Mouse (Mus musculus): ENCODE data around the gene Rab21. TPM values are rescaled to one million over a fixed set of nuclear protein-coding genes. Genes with fewer than 3 reads are reported as not detected.

Gene Rab21
- 10 to 100 TPM; 58.7 to 68.9 TPM for total RNA-seq (2021)
- long read RNA-seq, experiment 1, full-length matches to known transcripts, result 145 of 149 reads
- long read RNA-seq, experiment 1, partial matches to known transcripts, result 0 of 149 reads
- long read RNA-seq, experiment 1, other reads (novel, unspliced or antisense), result 4 of 149 reads
- long read RNA-seq, experiment 2, full-length matches to known transcripts, result 38 of 39 reads
- long read RNA-seq, experiment 2, partial matches to known transcripts, result 0 of 39 reads
- long read RNA-seq, experiment 2, other reads (novel, unspliced or antisense), result 1 of 39 reads

- peak; percentile 99 for DNase-seq
Measured at GRCm38 (mm10) chr10:115315473-115316171, at the start of gene Rab21. Gene Rab21, minus strand, starts transcription at chr10:115315594.

GRCm38 (mm10) chr10:115363151-115363550 is 47.8 kb upstream of the Rab21 start:
- DNase-seq, result no peak

- DNase-seq, result no peak
Measured at GRCm38 (mm10) chr10:115362623-115362964, 47.2 kb upstream of the Rab21 start.

DNA sequence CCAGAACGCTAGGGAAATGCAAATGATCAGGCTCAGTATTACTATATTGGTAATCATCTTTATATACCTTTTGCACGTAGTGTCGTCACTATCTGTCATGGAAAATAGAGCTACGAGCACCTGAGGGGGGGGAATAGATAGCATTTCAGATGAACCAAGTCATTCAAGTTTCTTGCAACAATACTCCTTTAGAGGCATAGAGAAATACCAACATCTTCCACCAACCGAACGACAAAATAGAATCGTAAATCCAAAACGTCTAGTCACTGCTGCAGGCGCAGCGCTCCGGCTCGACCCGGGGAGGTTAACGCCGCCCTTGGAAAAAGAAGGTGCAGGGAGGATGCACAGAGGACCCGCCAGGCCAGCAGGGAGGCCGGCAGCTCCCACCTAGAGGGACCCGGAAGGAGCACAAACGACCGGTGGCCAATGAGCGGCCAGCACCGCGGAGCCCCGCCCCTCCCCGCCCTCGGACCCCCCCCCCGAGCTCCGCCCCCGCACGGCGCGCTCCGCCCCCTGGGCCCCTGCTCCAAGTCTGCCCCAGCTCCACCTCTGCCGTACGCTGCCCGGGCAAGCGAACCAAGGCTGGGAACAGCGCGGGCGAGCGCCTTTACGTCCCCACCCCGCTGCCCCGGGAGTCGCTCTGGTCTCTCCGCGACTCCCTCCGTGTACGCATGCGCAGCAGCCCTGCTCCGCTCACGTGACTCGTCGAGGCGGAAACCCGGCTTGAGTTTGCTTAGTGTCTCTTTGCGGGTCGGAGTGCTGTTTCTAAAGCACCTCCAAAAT is 46.6 kb upstream of the Rab21 start, which contains the start of gene Tmem19:
Gene Tmem19, minus strand, starts transcription at position 662 of the 783 bp plus-strand sequence.
- peak; percentile 97 to 98 for DNase-seq

DNA sequence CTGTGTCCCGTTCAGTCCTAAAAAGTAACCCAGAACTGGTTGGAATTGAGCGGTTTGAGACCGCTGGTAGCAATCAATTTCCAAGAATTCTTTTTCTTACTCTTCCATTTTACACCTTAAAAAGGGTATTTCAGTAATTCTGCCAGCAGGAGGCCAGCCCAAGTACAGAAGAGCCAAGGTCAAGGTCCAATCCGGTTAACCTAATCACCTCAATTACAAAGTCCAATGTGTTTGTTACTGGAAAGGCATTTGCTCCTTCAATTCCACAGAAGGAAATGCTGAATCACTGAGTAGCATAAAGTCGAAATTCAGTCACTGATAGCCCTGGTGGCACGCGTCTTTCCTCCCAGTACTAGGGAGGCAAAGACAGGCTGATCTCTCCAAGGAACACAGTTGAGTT is 43.7 kb upstream of the Rab21 start:
- peak in 1 of 2 experiments; percentile 13 for DNase-seq

DNA sequence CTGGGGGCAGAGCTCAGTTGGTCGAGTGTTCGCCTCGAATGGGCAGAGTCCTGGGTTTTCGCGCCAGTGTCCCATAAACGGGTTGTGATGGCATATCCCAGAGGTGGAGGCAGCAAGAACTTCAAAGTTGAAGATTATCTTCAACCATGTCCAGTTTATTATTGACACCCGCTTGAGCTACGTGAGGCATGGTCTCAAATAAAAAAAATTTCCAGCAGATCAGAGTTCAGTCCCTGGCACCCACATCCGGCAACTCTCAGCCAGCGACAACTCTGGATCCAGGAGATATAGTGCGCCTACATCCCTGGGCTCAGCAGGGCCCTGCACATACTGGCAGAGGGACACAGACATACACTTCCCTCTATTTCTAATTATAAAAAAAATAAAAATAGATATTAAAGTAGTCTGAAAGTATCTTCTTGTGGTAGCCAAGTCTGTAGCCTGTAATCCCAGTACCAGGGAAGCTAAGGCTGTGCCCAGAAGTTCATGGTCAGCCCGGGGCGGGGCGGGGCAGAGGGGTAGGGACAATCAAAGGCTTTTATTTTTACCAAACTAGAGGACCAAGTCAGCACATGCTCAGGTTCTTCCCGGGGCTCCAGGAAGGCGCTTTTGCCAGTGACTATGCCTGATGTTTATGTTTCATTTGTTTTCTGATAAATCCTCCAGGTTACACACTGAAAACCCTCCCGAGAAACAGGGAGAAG is 43.0 kb upstream of the Rab21 start:
- DNase-seq, result no peak

- DNase-seq, result no peak
Measured at GRCm38 (mm10) chr10:115356106-115356505, 40.7 kb upstream of the Rab21 start.

DNA sequence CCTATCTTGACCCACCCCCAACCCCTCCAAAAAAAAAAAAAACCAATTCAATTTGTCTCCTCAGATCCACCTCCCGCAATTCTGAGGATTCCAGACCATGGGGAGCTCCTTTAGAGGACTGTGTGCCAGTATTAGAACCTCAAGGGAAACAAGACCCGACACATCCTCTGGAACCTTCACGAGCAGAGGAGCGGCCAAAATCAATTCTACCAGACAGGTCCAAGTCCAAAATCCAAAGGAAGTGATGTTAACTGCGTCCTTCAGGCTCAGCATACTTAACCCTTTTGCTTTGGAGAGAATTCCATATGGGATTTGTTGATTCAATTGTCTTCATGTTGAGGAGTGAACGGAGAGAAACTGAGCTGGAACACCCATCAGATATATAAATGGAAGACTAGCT is 39.6 kb upstream of the Rab21 start:
- no peak for DNase-seq

DNA sequence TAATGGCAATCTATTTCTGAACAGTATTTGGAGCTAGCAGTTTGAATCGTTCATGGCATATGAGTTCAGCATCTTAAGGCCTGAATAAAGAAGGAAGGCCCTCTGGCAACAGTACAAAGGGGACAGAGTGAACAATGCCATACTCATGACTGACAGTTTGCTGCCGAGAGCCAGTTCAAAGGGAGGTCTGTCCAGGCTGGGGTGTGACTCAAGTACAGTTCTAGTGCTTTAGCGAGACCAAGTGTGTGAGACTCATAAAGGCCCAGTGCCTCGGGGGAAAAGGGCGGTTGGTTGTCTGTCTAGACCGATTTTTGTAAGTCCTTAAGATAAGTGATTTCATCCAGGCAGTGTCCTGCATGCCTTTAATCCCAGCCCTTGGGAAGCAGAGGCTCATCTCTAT is 39.2 kb upstream of the Rab21 start:
- DNase-seq, result no peak

GRCm38 (mm10) chr10:115350810-115351397 is 35.5 kb upstream of the Rab21 start:
- DNase-seq, result no peak

GRCm38 (mm10) chr10:115349509-115349908 is 34.1 kb upstream of the Rab21 start:
- no peak for DNase-seq

GRCm38 (mm10) chr10:115349029-115349428 is 33.6 kb upstream of the Rab21 start:
- DNase-seq, result no peak

GRCm38 (mm10) chr10:115348131-115348530 is 32.7 kb upstream of the Rab21 start:
- no peak for DNase-seq

DNA sequence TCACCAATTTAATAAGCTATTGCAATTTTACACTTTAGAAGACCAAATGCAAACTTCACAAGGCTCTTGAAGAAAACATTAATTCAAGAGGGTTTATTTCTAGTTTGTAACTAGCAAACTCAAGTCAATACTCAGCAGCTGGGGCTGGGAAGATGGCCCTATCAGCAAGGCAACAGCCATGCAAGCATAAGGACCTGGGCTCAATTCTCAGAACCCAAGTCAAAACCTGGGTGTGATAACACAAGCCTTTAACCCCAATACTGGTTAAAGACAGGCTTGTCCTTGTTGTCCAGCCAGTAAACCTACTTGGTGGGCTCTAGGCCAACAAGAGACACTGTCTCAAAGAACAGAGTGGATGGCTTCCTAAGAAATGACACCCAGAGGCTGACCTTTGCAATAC is 31.1 kb upstream of the Rab21 start:
- DNase-seq, result no peak

GRCm38 (mm10) chr10:115342771-115343425 is 27.5 kb upstream of the Rab21 start:
- no peak for DNase-seq

DNA sequence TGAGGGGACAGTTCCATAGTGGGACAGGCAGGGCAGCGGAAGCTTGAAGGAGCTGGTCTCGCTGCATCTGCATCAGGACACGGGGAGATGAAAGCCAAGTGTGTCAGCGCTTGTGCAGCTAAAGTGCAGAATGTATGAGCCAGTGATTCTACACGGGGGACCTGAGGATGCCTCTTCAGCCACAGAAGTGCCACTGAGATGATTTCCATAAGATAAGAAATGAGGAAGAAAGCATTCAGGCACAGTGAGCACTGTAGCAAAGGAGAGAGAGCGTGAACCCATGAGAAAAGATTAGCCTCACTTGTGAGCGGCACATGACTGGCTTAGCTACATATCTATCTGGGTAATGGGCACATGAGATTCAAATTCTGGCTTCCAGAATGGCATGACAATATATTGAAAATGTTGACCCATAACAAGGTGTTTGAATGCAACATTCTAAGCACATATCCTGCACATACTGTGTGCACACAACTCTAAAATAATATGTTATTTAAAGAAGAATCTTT is 24.5 kb upstream of the Rab21 start:
- no peak for DNase-seq

DNA sequence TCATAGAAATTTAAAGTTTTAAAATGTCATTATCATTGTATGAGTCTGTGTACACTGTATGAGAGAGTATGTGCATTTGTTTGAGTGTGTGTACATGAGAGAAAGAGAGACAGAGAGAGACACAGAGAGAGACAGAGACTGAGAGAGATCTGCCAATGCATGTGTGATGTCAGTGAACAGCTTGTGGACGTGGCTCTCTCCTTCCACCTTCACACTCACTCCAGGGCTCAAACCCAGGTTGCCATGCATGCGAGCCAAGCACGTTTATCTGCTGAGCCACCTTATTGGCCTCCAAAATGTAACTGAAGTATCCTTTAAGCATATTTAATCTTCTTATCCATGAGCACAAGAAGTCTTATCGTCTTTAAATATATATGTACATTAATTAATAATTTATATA is 21.5 kb upstream of the Rab21 start:
- no peak for DNase-seq

GRCm38 (mm10) chr10:115333528-115333927 is 18.1 kb upstream of the Rab21 start:
- DNase-seq, result no peak

GRCm38 (mm10) chr10:115332997-115333396 is 17.6 kb upstream of the Rab21 start:
- DNase-seq, result no peak

GRCm38 (mm10) chr10:115332420-115332952 is 17.1 kb upstream of the Rab21 start:
- peak; percentile 28 to 34 for DNase-seq

GRCm38 (mm10) chr10:115329010-115329530 is 13.7 kb upstream of the Rab21 start:
- no peak for DNase-seq
